Mouse (Mus musculus) bone marrow, adult 2 months (tissue): ENCODE data around the gene Mfsd2a. TPM values are rescaled to one million over a fixed set of nuclear protein-coding genes. Genes with fewer than 3 reads are reported as not detected.
A peak's percentile ranks its signal among the peaks of the same experiment; 100 is the strongest.

Experiments used
- H3K27ac ChIP-seq: fragments of 200-500 bp; 2 replicates; pipeline ENCODE4 v1.5.1; 2012; ENCODE audit warnings: low read depth, mild to moderate bottlenecking, control low read depth, inconsistent platforms, low read length; ENCODE audit not compliant: control insufficient read depth, poor library complexity, insufficient read depth
- H3K4me1 ChIP-seq: fragments of 200-500 bp; 2 replicates; pipeline ENCODE4 v1.6.1; 2011; ENCODE audit warnings: low read length; ENCODE audit not compliant: control insufficient read depth, insufficient read depth
- H3K4me3 ChIP-seq: fragments of 200-500 bp; replicated peaks from 2 replicates; pipeline ENCODE3; 2011; ENCODE audit warnings: mild to moderate bottlenecking, low read depth, low read length, control low read depth; ENCODE audit not compliant: control insufficient read depth
- CTCF ChIP-seq: fragments of 200-500 bp; IDR thresholded peaks from 2 replicates; pipeline ENCODE4 v1.5.1; 2011; ENCODE audit warnings: low read length, control low read depth; ENCODE audit not compliant: control insufficient read depth, insufficient read depth
- POLR2A ChIP-seq: fragments of 200-500 bp; IDR thresholded peaks from 2 replicates; pipeline ENCODE4 v1.6.1; 2011; ENCODE audit warnings: low read depth, mild to moderate bottlenecking, control low read depth, low read length, borderline replicate concordance; ENCODE audit not compliant: control insufficient read depth
- WGBS: fragments of 180-500 bp; shearing (Covaris S2); methylation state at CpG from one replicate; pipeline ENCODE4 v1.1.7; 2018; 5-methylcytosine and 5-hydroxymethylcytosine counted together
- polyA plus RNA-seq: library from polyadenylated mRNA; stranded (reverse); fragments of >200 nt; gene quantifications from 2 replicates; pipeline ENCODE4 v1.2.4, GENCODE M21; 2011; ENCODE audit warnings: low replicate concordance; ENCODE audit not compliant: missing spikeins, insufficient read depth, insufficient read length

Gene Mfsd2a
- polyA plus RNA-seq, 1 experiment, result not detected

DNA sequence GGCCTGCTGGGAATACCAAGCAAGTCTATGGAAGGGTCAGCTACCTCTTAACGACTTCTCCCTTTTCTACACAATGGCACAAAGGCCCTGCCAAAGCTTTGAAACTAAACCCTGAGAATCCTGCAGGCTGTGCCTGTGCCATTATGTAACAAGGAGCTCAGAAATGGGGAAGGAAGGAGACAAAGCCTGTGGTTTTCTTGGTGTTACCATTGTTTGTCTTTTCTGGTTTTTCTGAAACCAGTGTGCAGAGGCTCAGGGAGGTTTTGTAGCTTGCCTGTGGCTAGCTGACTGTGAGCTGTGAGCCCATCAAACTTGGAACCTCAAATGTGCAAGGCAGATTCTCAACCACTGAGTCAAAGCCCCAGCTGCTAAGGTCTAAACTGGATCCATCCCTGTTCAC lies 38.1 kb downstream of the Mfsd2a start:
- no peak for TF ChIP-seq POLR2A
- TF ChIP-seq CTCF, result no peak
- Histone ChIP-seq H3K27ac (no peak overlapping the region), H3K4me1 (peaks cover 6% of the 10 kb centered on the region), H3K4me3 (no peak overlapping the region)
- WGBS, result 2% methylated on average over 1 of the region's 1 CpGs

DNA sequence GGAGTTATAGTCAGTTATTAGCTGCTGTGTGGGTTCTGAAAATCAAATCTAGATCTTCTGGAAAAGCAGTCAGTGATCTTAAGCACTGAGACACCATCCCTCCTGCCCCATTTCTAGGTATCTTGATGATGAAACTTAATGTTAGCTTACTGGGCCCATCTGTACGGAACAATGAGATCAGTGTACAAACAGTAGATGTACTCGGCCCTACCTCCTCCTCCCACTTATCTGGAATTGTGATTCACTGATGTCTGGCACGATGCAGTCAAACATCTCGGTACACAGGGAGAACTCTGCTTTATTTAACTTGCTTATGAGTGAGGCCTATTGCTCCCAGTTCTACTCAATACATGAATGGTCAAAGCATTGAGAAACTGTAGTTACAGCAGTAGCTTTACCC lies 45.0 kb downstream of the Mfsd2a start:
- 76% methylated on average over 4 of the region's 4 CpGs for whole genome bisulfite sequencing

DNA sequence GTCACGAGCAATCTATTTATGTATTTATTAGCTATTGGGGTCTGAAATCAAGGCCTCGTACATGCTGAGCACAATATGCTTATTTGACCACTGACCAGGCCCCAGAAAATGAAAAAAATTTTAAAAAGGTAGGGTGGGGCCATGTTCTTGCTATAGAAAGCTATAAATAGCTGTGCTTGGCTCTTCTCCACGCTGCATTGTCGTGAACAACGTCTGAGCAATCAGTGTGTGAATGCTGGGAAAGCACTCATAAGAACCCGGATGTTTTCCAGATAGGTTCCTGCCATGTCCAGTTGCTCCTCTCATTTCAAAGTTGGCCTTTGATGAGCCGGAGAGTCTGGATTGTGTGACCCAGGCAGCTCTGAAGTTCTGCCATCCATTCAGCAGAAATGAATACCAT lies 46.8 kb downstream of the Mfsd2a start:
- Histone ChIP-seq H3K27ac (no peak overlapping the region), H3K4me3 (no peak overlapping the region), H3K4me1 (no peaks in the 10 kb centered on the region)
- WGBS, result 82% methylated on average over 7 of the region's 7 CpGs
- TF ChIP-seq CTCF, result no peak
- no peak for TF ChIP-seq POLR2A

More for the DNA sequence above, 45.0 kb downstream of the Mfsd2a start:
- no peaks in the 10 kb centered on the region for H3K4me1 ChIP-seq
- TF ChIP-seq POLR2A (no peak), CTCF (no peak)
- H3K4me3 ChIP-seq, result no peak overlapping the region
- H3K27ac ChIP-seq, result no peak overlapping the region

DNA sequence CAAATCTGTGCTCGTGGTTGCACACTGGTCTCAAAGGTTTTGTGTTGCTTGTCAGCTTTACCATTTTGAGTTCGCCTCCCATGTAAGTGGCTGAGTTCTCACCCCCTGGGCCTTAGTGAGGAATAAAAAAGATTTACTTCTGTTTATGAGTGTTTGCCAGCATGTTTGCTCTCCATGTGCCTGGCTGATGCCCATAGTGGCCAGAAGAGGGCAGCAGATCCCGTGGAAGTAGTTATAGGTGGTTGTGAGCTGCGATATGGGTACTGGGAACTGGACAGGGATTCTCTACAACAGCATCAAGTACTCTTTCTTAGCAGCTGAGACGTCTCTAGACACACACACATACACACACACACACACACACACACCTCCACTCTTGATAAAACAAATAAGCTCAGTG lies 48.4 kb downstream of the Mfsd2a start:
- TF ChIP-seq POLR2A, result no peak
- TF ChIP-seq CTCF, result peak; percentile 68
- H3K4me3 ChIP-seq, result no peak overlapping the region
- no peaks in the 10 kb centered on the region for H3K4me1 ChIP-seq
- WGBS, result 68% methylated on average over 5 of the region's 5 CpGs
- H3K27ac ChIP-seq, result no peak overlapping the region

DNA sequence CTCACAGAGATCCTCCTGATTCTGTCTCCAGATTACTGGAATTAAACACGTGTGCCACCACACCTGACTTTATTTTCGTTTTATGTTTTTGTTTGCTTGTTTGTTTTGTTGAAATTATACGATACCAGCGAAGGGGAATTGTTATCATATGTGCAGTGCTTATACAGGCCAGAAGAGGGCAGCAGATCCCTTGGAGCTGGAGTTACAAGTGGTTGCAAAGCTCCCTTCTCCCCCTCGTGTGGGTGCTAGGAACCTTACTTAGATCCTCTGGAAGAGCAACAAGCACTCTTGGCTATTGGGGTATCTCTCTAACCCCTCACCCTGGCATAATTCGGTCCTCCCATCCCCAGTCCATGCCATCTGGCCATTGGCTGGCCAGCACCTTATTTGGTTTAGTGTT lies 50.4 kb downstream of the Mfsd2a start:
- 61% methylated on average over 6 of the region's 6 CpGs for whole genome bisulfite sequencing
- Histone ChIP-seq H3K4me3 (no peak overlapping the region), H3K4me1 (no peaks in the 10 kb centered on the region), H3K27ac (no peak overlapping the region)
- TF ChIP-seq CTCF (peak; percentile 69; the same call in 1 of the 2 replicates), POLR2A (no peak)

DNA sequence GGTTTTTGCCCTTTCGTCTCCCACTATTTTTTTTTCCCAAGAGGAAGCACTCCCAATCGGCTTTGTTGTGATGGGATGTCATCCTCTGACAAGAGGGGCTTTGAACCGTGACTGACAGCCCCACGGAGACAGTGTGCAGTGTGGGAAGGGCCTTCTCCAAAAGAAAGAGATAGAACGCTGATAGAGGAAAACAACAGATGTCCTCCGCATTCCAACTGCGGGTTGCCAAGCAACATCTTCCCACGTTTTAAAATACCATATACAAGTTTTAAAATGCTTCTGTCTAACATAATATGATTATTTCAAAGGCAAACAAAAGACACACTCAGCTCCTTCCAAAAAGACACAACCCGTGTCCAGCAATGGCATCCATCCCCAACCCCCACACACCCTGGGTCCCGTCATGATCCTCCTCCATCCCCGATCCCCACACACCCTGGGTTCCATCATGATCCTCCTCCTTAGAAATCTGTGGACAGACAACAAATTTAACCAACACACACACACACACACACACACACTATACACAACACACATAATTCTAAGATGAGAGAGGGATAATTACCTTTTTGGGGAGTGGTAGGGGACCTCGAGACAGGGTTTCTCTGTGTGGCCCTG lies 51.3 kb downstream of the Mfsd2a start:
- 83% methylated on average over 12 of the region's 12 CpGs for WGBS
- no peaks in the 10 kb centered on the region for H3K4me1 ChIP-seq
- no peak overlapping the region for H3K27ac ChIP-seq
- TF ChIP-seq CTCF (no peak), POLR2A (no peak)
- no peak overlapping the region for H3K4me3 ChIP-seq

DNA sequence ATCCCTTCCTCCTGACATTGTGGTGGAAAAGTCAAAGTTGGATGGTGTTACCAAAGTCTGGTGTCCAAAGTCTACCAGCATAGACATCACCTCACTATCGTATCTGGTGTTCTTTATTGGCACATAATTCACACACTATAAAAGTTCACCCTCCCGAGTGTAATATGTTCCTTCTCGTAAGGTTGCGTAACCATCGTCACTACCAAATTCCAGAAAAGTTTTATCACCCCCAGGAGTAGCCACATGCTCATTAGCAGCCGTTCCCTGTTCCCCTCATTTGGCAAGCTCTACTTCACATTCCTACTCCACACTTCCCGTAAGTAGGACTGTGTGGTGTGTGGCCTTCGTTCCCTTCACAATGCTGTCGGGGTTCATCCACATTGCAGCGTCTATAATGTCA lies 55.6 kb downstream of the Mfsd2a start:
- no peaks in the 10 kb centered on the region; the same call in 1 of the 2 replicates for H3K4me1 ChIP-seq
- TF ChIP-seq POLR2A (no peak), CTCF (no peak)
- 71% methylated on average over 10 of the region's 10 CpGs for WGBS
- no peak overlapping the region for H3K27ac ChIP-seq
- no peak overlapping the region for H3K4me3 ChIP-seq

DNA sequence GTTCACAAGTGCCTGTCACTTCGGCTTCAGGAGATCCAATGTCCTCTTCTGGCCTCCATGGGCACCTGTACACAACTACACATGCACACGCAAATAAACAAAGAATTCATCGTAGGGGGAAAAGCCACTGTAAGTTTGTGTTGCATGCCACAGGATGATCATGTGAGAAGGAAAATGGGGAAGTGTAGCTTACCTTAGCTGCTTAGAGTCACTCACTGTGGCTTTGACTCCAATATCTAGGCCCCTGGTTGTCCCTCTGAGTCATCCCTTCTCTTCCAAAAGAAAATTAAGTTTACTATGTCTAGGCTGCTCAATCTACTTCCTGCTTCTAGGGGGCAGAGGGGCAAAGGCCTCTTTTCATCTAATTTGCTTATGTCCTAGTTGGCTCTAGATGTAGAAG lies 57.3 kb downstream of the Mfsd2a start:
- Histone ChIP-seq H3K4me1 (no peaks in the 10 kb centered on the region; the same call in 1 of the 2 replicates), H3K27ac (no peak overlapping the region), H3K4me3 (no peak overlapping the region)
- 52% methylated on average over 3 of the region's 3 CpGs for WGBS
- TF ChIP-seq POLR2A, result no peak
- TF ChIP-seq CTCF, result no peak

DNA sequence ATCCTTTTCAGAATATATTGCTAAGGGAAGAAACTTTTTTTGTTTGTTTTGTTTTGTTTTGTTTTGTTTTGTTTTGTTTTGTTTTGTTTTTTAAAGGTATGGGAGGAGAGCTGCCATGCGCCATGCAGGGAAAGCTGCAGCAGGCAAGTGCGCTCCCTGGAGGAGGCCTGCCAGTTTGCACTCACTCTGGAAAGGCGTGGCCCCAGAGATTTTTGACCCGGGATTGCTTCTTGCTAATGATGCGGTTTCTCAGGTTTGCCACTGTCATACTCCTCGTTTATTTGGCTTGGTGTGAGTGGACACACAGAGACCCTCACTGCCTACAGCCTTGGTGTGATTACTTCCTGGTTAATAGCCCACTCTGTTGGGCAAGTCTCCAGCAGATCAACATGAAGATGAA lies 58.8 kb downstream of the Mfsd2a start:
- Histone ChIP-seq H3K4me3 (no peak overlapping the region), H3K4me1 (peaks cover 2% of the 10 kb centered on the region; the same call in 1 of the 2 replicates), H3K27ac (no peak overlapping the region)
- no peak for TF ChIP-seq POLR2A
- TF ChIP-seq CTCF, result peak; percentile 64
- 51% methylated on average over 6 of the region's 6 CpGs for WGBS
